Mouse (Mus musculus) spleen, postnatal 4 days (tissue): Measurements from ENCODE around the gene Ubp1.

Experiments
- DNase-seq, 2 experiments: peaks; one replicate each; pipeline ENCODE4 v3.0.0; 2022; ENCODE audit warnings: low spot score in 2 of 2

Gene Ubp1

GRCm38 (mm10) chr9:114014034-114014433 lies 83.3 kb downstream of the Ubp1 start:
- no peak for DNase-seq

- peak; percentile 55 to 71 for DNase-seq
Observed at GRCm38 (mm10) chr9:114015724-114016123, 85.0 kb downstream of the Ubp1 start.

- DNase-seq, result no peak
Observed at GRCm38 (mm10) chr9:114016402-114016801, 85.7 kb downstream of the Ubp1 start.

GRCm38 (mm10) chr9:114019012-114019762 lies 88.5 kb downstream of the Ubp1 start:
- no peak for DNase-seq

- no peak for DNase-seq
Observed at GRCm38 (mm10) chr9:114022141-114022540, 91.4 kb downstream of the Ubp1 start.

- no peak for DNase-seq
Observed at GRCm38 (mm10) chr9:114025182-114025581, 94.4 kb downstream of the Ubp1 start.

GRCm38 (mm10) chr9:114025846-114026245 lies 95.1 kb downstream of the Ubp1 start:
- no peak for DNase-seq

- DNase-seq, result peak; percentile 69 to 83
Observed at GRCm38 (mm10) chr9:114026261-114026934, 95.7 kb downstream of the Ubp1 start.
